Mouse (Mus musculus): ENCODE measurements around the gene Mag.
"Not testable (repeated sequence)": the region's sequence is repeated elsewhere in the genome, so short reads cannot be mapped to it uniquely, and the experiment has no call there.

Mag gene

DNA sequence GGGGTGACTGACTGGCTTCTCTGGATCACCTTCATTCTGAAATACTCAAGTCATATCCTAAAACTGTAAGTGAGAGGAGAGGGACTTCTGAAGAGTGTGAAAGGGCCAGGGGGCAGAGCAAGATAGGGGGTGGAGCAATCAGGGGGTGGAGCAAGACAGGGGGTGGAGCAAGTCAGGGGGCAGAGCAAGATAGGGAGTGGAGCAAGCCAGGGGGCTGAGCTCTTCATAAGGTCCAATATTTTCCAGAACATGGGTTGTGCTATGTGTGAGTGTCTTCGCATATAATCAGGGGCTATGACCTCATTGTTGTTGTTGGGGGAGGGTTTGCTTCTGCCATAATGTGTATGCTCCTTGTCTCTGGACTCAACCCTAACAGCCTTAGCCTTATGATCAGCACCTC is 25.4 kb upstream of the Mag start:
- not testable (repeated sequence) for DNase-seq (ENCODE audit: low read depth, low spot score)

GRCm38 (mm10) chr7:30935422-30936099 is 20.9 kb upstream of the Mag start:
- DNase-seq (ENCODE audit: low read depth, low spot score): not testable (repeated sequence)

GRCm38 (mm10) chr7:30924581-30924980 is 9.9 kb upstream of the Mag start, which contains the start of gene Hamp2:
Gene Hamp2, minus strand, starts transcription at chr7:30924681.
- DNase-seq (ENCODE audit: low read depth, low spot score): not testable (repeated sequence)

DNA sequence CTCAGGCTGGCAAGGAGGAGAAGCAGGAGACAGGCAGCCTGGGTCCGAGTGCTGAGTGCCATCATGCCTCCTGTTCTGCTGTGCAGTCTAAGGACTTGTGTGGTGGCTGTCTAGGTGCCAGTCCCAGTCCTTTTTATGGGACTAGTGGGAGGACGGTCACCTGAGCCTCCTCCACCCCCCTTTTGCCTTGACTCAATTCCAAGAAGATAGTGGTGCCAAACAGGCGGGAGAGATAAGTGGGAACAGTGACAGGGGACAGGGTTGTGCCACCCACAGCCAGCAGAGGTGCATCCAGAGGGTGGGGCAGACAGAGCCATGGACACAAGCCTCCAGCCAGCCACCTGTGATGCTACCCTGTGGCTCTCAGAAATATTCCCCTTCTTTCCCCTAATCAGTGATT is 9.4 kb upstream of the Mag start:
- DNase-seq (ENCODE audit: low read depth, low spot score): no peak

- DNase-seq (ENCODE audit: low read depth, low spot score): not testable (repeated sequence)
Measured at GRCm38 (mm10) chr7:30922490-30922889, 7.8 kb upstream of the Mag start.

DNA sequence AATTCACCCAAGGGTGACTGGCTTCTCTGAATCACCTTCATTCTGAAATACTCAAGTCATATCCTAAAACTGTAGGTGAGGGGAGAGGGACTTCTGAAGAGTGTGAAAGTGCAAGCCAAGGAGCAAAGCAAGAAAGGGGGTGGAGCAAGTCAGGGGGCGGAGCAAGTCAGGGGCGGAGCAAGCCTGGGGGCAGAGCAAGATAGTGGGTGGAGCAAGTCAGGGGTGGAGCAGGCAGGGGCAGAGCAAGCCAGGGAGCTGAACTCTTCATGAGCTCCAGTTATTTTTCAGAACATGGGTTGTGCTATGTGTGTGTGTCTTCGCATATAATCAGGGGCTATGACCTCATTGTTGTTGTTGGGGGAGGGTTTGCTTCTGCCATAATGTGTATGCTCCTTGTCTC is 5.5 kb upstream of the Mag start:
- DNase-seq (ENCODE audit: low read depth, low spot score): no peak

DNA sequence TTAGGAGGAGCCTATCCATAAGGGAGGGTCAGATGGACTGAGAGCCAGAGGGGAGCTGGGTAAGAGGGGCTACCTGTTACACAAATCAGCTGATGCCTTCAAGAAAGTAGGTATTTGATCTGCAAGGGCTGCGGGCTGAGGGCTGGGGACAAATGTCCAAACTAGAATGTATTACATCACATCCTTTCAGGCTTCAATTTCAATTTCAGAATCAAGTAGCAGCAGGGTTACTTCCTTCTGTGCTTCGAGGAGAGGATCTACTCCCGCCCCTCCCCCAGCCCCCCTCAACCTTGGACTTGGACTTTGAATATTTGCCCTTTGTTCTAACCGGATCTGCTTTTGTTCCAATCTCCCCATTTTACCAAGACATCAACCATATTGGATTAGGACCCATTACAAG is 2.5 kb upstream of the Mag start:
- DNase-seq (ENCODE audit: low read depth, low spot score): no peak

DNA sequence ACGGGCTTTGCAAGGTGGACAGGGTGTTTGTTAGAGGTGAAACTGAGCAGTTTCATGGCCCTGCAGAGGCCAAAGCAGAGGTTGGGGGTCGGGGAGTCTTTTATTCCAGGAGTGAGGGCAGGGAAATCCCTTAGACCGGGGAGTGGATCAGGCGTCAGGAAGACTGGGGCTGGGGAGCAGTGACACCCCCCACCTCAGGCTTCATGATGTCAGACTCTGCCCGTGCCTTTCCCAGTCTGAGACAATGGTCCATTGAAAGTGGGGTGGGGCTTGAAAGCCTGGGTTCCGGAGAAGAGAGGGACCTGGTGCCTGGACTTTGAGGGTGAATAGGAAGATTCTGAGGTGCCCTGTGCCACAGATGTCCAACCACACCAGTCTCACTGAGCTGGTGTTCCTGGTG is 2.0 kb upstream of the Mag start:
- no peak for DNase-seq (ENCODE audit: low read depth, low spot score)

- no peak for DNase-seq (ENCODE audit: low read depth, low spot score)
Measured at GRCm38 (mm10) chr7:30909773-30910172, 4.9 kb downstream of the Mag start.

DNA sequence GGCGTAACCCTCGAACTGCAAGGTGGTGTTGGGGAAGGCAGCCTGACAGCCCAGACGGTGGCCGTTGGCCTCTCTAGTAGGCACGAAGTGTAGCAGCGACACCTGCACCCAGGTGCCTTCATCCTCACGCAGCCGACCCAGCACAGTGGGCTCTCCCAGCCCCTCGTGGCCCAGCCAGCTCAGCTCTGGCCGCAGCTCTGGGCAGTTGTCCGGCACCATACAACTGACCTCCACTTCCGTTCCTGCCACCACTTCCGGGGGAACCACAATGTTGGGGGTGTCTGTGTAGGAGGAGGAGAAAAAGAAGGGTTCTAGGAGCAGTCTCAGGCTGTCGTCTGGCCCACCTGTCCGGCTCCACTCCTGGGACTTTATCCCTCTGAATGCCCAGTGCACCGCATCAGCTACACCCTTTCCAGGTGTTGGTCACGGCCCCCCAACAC is 5.7 kb downstream of the Mag start:
- no peak for DNase-seq (ENCODE audit: low read depth, low spot score)

GRCm38 (mm10) chr7:30908277-30908991 is 6.2 kb downstream of the Mag start:
- peak; percentile 26 for DNase-seq (ENCODE audit: low read depth, low spot score)

DNA sequence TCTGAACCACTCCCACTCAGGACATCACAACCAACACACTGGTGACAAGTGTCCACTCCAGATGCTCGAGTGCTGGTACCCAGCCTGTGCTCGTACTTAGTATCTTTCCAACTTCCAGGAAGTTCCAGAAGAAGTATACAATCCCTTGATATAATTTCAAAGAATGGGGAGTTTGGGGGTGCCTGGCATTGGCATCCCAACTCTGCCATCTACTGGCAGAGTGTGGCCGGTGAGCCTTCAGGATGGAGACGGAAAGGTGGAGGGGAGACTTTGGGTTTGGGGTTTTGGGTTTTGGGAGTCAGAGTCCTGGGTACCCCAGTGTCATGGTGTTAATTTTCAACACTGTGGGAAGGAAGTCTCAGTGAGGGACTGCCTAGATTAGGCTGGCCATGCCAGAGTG is 10.6 kb downstream of the Mag start:
- DNase-seq (ENCODE audit: low read depth, low spot score): no peak

GRCm38 (mm10) chr7:30895217-30895616 is 19.5 kb downstream of the Mag start:
- no peak for DNase-seq (ENCODE audit: low read depth, low spot score)

DNA sequence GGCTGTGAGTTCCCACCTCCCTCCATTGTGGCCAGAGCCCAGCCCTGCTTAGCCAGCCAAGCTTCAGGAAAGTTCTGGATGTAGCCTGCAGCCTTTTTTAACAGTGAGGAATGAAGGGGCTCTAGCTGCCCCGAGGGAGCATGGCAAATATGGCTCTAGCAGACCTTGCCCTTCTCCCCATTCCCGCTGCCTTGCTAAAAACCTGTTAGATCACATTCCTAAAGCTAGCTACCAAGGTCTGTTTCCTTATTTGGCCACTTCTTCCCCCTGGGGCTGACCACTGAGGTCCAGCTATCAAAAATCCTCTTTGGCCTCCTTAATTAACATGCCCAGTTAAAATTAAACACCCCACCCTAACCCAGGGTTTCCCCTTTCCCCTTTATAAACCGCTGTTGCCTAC is 22.2 kb downstream of the Mag start:
- DNase-seq (ENCODE audit: low read depth, low spot score): no peak

- DNase-seq (ENCODE audit: low read depth, low spot score): no peak
Measured at GRCm38 (mm10) chr7:30891746-30892145, 22.9 kb downstream of the Mag start.

DNA sequence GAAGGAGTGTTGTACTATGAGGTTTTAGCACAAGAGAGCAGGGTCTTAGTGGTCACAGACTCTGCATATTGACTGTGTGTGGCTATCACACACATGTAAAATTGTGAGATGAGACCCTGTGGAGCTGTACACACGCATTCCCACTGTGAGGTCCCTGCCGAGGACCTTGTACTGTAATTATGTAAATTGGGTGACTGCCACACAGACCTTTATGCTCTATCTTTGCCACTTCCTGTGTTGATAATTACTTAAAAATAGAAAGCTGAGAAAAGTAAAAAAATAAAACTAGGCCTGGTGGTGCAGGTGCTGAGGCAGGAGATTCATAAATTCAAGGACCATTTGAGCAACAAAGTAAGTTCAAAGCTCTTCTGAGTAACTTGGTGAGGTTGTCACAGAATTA is 24.0 kb downstream of the Mag start:
- no peak for DNase-seq (ENCODE audit: low read depth, low spot score)

DNA sequence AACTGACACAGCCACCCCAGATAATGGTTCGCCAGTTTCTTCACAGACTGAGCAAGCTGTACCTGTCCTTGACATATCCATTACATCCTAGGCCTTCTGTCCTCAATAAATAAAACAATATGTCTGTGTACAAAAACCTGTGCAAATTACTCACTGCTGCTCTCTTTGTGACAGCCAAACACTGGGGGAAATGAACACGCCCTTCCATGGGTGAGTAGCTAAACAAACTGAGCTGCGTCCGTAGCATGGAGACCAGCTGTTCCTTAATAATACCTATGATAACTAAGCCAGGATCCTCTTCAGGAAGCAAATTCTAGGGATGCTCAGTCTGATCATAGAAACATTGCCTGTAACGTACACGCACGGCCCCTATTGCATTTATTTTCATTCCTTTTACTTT is 25.9 kb downstream of the Mag start:
- no peak for DNase-seq (ENCODE audit: low read depth, low spot score)

DNA sequence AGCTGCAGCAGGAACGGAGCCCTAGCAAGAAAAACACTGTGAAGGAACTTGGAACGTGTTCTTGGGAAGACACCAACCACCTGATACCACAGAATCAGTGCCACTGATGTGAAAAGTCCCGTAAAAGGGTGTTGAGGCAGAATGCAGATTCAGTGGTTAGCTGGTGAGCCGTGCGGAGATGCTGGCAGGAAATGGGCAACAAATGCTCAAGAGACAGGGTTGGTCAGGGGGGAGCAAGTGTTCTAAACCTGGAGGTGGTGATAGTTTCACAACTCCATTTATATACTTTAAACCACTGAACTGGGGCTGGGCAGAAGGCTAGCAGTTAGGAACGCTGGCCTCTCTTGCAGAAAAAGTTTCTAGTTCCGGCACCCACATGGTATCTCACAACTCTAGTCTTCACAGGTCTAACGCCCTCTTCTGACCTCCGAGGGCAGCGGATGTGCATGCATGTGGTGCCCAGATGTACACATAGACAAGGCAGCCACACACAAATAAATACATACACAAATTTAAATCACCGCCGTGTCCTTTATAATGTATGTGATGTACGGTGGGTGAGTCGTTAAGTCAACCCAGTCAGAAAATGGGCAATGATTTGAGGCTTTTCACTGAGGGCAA is 27.0 kb downstream of the Mag start:
- no peak for DNase-seq (ENCODE audit: low read depth, low spot score)

- no peak for DNase-seq (ENCODE audit: low read depth, low spot score)
Measured at GRCm38 (mm10) chr7:30886852-30887251, 27.8 kb downstream of the Mag start.

GRCm38 (mm10) chr7:30884047-30884446 is 30.6 kb downstream of the Mag start:
- DNase-seq (ENCODE audit: low read depth, low spot score): no peak

DNA sequence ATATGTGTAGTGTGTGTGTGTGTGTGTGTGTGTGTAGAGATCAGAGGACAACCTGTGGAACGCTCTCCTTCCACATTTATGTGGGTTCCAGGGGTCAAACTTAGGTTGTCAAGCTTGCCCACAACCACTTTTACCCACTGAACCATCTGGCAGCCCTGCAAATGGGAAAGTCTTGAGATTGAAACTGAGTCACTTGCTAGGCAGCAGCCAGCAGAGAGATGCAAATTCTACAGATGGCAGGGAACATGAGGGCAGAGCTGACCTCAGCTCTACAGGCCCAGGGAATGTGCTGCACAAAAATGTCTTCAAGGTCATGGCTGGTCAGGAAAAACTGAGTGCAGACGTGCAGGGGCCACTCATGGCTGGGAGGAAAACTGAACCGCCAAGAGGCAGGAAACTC is 33.3 kb downstream of the Mag start:
- DNase-seq (ENCODE audit: low read depth, low spot score): no peak

GRCm38 (mm10) chr7:30880176-30880575 is 34.5 kb downstream of the Mag start, which contains the start of gene Cd22:
Gene Cd22, minus strand, starts transcription at chr7:30880342.
- no peak for DNase-seq (ENCODE audit: low read depth, low spot score)

GRCm38 (mm10) chr7:30878950-30879349 is 35.7 kb downstream of the Mag start:
- DNase-seq (ENCODE audit: low read depth, low spot score): no peak
